Mouse (Mus musculus) macrophage (primary cell): ENCODE results near the gene Krt87. TPM values are rescaled to one million over a fixed set of nuclear protein-coding genes. Genes with fewer than 3 reads are reported as not detected.

Source experiments
- H3K27ac ChIP-seq: fragments of 350-480 bp; formaldehyde crosslinking; 2 replicates; pipeline ENCODE4 v1.9.0; 2021
- H3K36me3 ChIP-seq: fragments of 350-480 bp; formaldehyde crosslinking; 2 replicates; pipeline ENCODE4 v1.9.0; 2021; ENCODE audit errors: inconsistent target
- H3K4me3 ChIP-seq: fragments of 350-480 bp; formaldehyde crosslinking; 2 replicates; pipeline ENCODE4 v1.9.0; 2021; ENCODE audit errors: inconsistent target
- H3K79me2 ChIP-seq: fragments of 350-480 bp; formaldehyde crosslinking; 2 replicates; pipeline ENCODE4 v1.9.0; 2021; ENCODE audit errors: inconsistent target
- WGBS: methylation state at CpG from one replicate; pipeline ENCODE4 v1.1.7; 2026; ENCODE audit warnings: inconsistent platforms; ENCODE audit not compliant: missing documents; 5-methylcytosine and 5-hydroxymethylcytosine counted together
- polyA plus RNA-seq: library from polyadenylated mRNA; stranded (reverse); fragments of 250-400 nt; gene quantifications from 3 replicates; pipeline ENCODE4 v1.2.4, GENCODE M21; 2018; ENCODE audit warnings: inconsistent platforms

Krt87 gene
- polyA plus RNA-seq, 1 experiment from 2014 or later: not detected

DNA sequence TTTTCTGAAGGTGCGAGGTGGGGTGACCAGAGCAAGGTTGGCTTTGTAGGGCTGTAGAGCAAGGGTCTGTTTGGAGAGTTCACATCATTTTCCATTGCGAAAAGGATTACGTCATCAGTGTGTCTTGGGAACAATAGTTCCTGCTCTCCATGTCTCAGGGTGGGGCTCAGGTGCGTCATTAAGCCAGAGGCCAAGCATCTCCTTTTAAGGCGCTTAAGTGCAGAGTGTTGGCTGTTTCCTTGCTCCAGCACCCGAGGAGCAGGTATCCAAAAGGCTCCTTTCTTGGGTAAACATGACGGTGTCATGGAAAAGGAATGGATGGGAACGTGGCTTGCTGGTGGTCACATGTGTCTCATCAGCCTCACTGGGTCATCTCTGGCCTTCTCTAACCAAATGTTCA is 16.2 kb upstream of the Krt87 start:
- H3K4me3 ChIP-seq: no peak overlapping the region

DNA sequence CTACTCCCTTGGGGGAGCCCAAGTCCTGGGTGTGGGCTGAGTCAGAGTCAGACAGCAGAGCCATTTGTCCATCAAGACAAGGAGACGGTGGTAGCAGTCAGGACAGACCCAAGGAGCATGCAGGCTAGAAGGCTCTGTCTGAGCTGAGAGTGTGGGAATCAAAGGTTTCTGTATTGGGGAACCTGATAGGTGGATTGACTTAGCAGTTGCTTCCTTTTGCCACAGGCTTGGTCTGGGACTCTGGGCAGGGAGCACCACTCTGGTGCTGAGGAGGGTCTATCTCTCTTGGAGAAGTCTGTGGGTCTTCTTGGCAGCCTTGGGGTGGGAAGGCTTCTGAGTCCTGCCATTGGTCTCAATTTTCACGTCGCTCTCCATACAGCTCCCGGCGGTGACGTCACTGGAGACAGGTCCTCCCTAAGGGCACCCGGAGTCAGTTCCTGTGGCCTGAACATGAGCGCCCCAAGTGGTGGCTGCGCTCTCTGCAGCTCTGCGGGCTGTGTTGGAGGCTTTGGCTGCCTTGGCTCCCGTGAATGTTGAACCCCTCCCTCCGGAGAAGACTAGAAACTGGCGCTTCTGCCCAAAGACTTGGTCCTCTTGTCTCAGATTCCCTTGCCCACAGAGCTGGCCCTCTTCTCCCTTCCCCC is 14.6 kb upstream of the Krt87 start:
- H3K36me3 ChIP-seq: no peaks in the 10 kb centered on the region
- 12% methylated on average over 12 of the region's 13 CpGs for WGBS
- no peak overlapping the region for H3K4me3 ChIP-seq
- H3K27ac ChIP-seq: no peak overlapping the region
- no peaks in the 10 kb centered on the region for H3K79me2 ChIP-seq

More for the DNA sequence above, 16.2 kb upstream of the Krt87 start:
- Histone ChIP-seq H3K27ac (no peak overlapping the region), H3K79me2 (no peaks in the 10 kb centered on the region), H3K36me3 (no peaks in the 10 kb centered on the region)
- WGBS: 92% methylated on average over 8 of the region's 8 CpGs

DNA sequence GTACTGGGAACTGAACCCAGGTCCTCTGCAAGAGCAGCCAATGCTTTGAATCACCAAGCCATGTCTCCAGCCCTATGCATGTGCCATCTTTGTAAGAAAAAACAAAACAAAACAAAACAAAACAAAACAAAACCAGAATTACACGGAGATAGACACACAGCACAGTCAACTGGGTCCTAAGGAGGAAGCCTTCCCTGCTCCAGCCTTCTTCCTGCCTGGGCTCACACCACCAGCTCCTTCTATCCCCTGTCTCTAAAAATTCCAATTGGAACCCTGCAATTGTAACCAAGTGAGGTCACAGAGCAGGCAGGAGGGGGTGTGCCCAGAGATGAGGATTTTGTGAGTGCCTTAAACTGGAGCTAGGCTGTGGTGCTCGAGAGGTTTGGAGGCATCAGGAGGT is 8.8 kb upstream of the Krt87 start, which contains the start of gene Krt88:
Gene Krt88 (plus strand): TSS at position 301 of the 400 bp plus-strand sequence.
- Histone ChIP-seq H3K36me3 (no peaks in the 10 kb centered on the region), H3K79me2 (no peaks in the 10 kb centered on the region), H3K4me3 (no peak within 1 kb of the TSS), H3K27ac (no peak within 1 kb of the TSS)
- WGBS: 79% methylated on average over 2 of the region's 2 CpGs

DNA sequence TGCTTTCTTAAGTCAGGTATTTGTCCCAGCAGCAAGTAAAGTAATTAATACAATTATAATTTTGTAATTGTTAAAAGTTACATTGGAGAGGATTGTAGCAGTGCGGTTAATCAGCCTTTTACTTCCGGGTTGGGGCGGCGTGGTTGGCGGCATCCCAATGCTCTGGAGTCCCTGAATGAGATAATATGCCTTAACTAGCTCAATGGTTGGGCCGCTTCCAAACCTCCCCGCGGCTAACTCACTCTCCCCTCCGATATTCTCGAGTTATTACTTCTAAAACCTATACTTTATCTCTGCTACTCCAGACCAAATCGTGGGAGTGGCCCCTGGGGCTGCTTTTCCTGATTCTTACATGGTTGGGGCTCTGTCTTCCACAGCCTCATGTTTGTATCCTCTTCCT is 8.0 kb upstream of the Krt87 start:
- H3K4me3 ChIP-seq: no peak overlapping the region
- 82% methylated on average over 11 of the region's 11 CpGs for WGBS
- no peaks in the 10 kb centered on the region for H3K36me3 ChIP-seq
- H3K79me2 ChIP-seq: no peaks in the 10 kb centered on the region
- no peak overlapping the region for H3K27ac ChIP-seq

DNA sequence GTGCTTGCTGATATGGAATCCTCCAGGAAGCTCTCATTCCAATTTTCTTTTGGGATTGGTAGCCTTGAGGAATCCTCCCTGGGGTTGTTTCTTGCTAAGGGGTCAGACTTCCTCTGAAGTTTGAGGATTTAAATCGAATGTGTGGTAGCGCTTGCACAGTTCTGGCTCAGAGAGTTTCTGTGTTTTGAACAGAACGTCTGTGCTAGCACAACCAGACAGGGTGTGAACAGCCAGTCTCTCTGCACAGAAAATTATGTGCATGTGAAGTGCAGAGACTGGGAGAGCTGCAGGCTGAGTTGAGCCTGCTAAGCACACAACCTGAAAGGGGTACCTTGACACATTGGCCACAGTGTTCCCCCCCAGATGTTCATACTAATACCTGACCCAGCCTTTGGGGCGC is 2.2 kb upstream of the Krt87 start:
- Histone ChIP-seq H3K79me2 (no peaks in the 10 kb centered on the region), H3K4me3 (no peak overlapping the region), H3K27ac (no peak overlapping the region), H3K36me3 (no peaks in the 10 kb centered on the region)
- 90% methylated on average over 4 of the region's 4 CpGs for WGBS

DNA sequence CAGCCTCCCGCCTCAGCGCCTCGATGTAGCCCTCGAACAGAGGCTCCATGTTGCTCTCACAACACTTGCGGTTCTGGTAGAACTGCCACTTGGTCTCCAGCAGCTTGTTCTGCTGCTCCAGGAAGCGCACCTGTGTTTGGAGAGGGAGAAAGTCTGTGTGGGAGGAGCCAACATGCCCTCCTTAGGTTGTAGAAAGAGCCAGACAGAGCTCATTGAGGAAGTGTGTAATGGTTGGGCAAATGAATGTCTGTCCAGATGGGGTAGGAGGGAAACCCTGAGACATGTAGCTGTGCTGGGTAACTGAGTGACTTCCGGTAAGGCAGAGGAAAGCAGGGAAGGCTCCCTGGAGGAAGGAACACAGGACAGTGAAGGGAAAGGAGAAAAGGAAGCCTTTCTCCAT is 2.0 kb downstream of the Krt87 start:
- WGBS: 64% methylated on average over 5 of the region's 7 CpGs
- Histone ChIP-seq H3K27ac (no peak overlapping the region), H3K4me3 (no peak overlapping the region), H3K79me2 (no peaks in the 10 kb centered on the region), H3K36me3 (no peaks in the 10 kb centered on the region)

DNA sequence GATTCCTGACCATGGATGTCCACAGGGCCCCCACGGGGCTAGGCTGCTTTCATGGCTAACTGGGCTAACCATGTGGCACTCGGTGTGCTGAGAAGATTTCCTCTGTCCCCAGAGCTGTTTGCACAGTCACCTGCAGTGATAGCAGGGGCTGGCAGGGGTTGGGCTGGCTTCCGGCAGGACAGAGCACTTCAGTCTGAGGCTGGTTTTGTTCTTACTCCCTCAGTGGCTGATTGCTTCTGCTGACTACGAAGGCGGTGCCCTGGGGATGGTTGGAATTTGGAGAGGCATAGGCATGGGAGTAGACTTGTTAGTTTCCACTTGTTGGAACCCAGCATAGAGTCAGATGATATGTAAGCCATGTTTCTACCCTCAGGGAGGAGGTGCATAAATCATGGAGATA is 13.7 kb downstream of the Krt87 start:
- H3K36me3 ChIP-seq: no peaks in the 10 kb centered on the region
- H3K79me2 ChIP-seq: no peaks in the 10 kb centered on the region
- 20% methylated on average over 5 of the region's 5 CpGs for WGBS
- no peak overlapping the region for H3K27ac ChIP-seq
- no peak overlapping the region for H3K4me3 ChIP-seq

DNA sequence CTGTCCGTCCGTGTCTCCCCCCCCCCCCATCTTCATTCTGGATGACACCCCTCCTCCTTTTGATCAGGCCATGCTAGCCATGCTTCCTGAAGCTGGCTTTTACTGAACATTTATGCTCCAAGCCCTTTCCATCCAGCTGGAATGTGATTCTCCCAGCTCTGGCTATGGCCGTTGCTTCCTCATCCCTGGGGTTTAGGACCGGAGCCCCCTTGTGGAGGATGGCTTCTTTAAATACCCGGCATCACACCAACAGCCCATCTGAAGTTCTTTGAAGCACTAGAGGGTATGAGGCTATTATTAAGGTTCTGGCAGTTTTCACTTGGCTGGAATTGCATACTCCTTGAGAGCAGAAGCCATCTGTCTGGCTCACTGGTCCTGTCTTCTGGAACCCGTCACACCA is 17.7 kb downstream of the Krt87 start:
- no peaks in the 10 kb centered on the region for H3K36me3 ChIP-seq
- no peaks in the 10 kb centered on the region for H3K79me2 ChIP-seq
- H3K27ac ChIP-seq: no peak overlapping the region
- 90% methylated on average over 6 of the region's 6 CpGs for WGBS
- H3K4me3 ChIP-seq: no peak overlapping the region

DNA sequence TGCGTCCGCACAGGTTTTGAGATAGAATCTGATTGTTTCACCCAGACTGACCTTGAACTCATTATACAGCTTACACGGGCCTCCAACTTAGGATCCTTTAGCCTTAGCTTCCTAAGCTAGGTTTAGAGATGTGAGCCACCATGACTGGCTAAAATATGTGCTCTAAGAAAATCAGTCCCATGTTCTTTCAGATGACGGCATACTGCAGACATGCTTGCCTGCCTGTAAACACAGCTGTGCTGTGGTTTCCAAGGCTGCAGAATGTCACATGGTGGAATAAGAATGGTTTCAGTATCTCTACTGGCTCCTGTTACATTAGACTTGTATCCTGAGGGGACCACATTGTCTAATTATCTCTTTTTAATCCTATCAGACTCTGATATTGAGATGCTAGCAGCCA is 19.7 kb downstream of the Krt87 start:
- 82% methylated on average over 4 of the region's 4 CpGs for WGBS

DNA sequence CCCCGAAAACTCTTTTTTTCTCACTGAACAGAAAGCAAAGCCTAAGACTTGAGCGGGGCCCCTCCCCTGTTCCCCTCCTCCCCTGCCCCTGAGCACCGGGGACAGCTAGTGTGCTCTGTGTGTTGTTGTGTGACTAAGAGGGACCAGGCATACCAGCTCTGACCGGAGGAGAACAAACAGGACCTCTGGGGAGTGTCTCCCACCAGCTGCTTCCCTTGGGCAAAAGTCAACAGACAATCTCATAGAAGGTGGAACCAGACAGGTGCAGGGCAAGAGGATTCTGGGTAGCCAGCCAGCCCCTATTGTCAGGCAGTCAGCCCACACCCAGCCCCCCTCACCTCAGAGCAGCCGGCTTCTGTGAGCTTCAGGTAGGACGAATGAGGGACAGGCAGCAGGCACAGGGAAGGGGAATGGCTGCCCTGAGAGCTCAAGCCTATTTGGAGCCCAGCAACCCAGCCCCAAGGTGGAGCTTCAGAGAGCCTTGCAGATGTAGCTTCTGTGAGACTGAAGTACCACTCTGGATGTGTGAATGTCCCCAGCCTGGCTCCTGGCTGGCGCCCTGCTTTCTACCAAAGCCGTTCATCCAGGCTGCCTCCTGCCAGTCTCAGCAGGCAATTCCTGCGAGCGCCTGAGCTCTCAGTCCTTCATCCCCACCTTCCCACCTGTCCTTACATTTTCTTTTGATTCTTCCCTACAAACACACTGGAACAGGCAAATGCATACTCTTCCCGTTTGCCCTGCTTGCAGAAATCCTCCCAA is 23.6 kb downstream of the Krt87 start:
- Histone ChIP-seq H3K79me2 (no peaks in the 10 kb centered on the region), H3K36me3 (no peaks in the 10 kb centered on the region), H3K4me3 (no peak overlapping the region), H3K27ac (no peak overlapping the region)
- 86% methylated on average over 11 of the region's 11 CpGs for WGBS

More for the DNA sequence above, 19.7 kb downstream of the Krt87 start:
- Histone ChIP-seq H3K79me2 (no peaks in the 10 kb centered on the region), H3K36me3 (no peaks in the 10 kb centered on the region), H3K4me3 (no peak overlapping the region), H3K27ac (no peak overlapping the region)

DNA sequence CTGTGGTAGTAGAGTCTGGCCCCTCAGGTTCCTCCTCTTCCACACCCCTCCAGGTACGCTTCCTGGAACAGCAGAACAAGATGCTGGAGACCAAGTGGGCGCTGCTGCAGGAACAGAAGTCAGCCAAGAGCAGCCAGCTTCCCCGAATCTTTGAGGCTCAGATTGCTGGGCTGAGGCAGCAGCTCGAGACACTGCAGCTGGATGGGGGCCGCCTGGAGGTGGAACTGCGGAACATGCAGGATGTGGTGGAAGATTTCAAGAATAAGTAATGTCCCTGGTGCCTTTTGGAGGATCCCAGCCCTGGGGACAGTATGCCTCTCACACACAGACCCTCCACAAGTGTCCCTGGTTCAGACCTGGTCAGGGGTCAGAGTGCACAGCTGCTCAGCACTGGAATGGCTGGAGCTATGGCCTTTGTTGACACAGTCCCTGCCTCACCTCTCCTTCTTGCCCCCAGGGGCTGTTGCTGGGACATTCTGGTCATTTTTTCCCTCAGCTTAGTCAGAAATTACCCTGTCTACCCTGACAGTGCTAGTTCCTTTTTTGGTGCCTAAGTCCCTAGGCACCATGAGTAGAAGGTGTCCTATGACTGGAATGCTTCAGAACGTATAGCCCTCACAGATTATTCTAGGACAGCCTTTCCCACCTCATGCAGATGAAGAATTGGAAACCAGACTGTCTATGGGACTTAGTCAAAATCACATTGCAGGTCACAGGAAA is 24.5 kb downstream of the Krt87 start:
- WGBS: 73% methylated on average over 7 of the region's 7 CpGs
- Histone ChIP-seq H3K4me3 (no peak overlapping the region), H3K27ac (no peak overlapping the region), H3K36me3 (no peaks in the 10 kb centered on the region), H3K79me2 (no peaks in the 10 kb centered on the region)

DNA sequence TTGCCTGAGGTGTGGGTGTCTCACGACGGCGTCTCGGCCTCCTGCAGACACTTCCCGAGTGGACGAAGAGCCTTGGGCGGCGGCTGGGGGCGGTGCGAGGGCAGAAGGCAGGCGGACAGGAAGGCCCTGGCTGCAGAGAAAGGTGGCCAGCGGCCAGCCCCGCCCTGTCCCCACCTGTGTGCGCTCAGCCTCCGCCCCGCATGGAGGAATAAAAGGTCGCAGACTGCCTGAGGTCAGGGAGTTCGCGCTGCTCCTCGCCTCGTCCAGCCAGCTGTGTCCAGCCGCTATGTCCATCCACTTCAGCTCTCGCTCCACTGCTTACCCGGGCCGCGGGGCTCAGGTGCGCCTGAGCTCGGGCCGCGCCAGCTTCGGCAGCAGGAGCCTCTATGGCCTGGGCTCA is 26.4 kb downstream of the Krt87 start:
- Histone ChIP-seq H3K4me3 (no peak overlapping the region), H3K36me3 (no peaks in the 10 kb centered on the region)

DNA sequence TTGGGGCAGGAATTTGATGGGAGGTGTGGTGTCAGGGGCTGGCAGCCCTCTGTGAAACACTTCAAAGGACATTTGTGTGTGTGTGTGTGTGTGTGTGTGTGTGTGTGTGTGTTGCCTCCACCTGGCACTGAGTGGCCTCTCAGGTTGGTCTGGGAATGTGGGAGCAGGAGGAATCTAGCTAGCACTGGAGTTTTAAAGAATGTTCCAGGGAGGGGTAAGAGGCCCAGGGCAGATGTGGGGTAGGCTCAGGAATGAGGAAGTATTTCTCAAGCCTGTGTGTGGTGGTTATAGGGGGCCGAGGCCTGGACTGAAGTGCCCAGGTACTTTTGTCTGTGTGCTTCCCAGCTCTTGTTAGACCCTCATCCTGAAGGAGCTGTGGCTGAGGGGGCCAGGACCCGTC is 27.8 kb downstream of the Krt87 start, which contains the start of gene Krt7:
Gene Krt7 (plus strand): TSS at position 269 of the 400 bp plus-strand sequence.
- WGBS: 0% methylated on average over 2 of the region's 2 CpGs
- H3K36me3 ChIP-seq: no peaks in the 10 kb centered on the region
- H3K79me2 ChIP-seq: no peaks in the 10 kb centered on the region

More for the DNA sequence above, 26.4 kb downstream of the Krt87 start:
- 92% methylated on average over 31 of the region's 31 CpGs for WGBS
- Histone ChIP-seq H3K79me2 (no peaks in the 10 kb centered on the region), H3K27ac (no peak overlapping the region)

DNA sequence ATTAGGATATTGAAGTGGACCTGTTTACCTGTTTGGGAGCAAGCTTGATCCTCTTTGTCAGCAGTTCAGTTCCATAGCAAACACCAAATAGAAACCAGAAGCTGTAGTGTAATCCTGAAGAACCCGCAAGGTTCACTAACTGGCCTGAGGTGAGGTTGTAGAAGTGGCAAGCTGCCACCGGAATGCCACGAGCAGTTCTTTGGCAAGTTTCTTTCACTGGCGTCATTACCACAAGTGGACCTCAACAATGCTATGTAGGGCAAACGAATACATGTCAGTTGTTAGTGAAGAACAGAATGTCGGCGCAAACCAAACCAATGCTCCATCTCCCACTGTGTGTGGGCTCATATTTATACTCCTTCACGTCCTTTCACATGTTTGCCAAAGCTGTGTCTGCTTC is 40.3 kb downstream of the Krt87 start:
- 54% methylated on average over 8 of the region's 8 CpGs for WGBS
- no peak overlapping the region for H3K4me3 ChIP-seq
- H3K79me2 ChIP-seq: no peaks in the 10 kb centered on the region
- H3K27ac ChIP-seq: no peak overlapping the region
- H3K36me3 ChIP-seq: no peaks in the 10 kb centered on the region

More for the DNA sequence above, 27.8 kb downstream of the Krt87 start, which contains the start of gene Krt7:
- Histone ChIP-seq H3K4me3 (no peak within 1 kb of the TSS), H3K27ac (no peak within 1 kb of the TSS)

DNA sequence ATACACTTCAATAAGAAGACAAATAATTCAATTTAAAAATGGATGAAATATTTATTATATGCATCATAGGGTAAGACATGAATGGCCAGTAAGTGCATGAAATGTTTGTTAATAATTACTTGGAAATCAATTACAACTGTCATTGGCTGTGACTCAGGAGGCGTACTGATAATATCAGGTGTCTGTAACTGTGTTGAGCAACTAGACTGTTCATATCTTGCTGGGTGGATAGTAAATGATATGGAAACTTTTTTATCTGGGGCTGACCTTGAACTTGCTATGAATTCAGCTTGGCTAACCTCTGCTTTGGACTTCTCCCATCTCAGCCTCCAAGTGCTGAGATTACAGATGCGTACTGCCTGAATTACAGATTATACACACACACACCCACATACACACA is 40.9 kb downstream of the Krt87 start:
- H3K36me3 ChIP-seq: no peaks in the 10 kb centered on the region
- no peaks in the 10 kb centered on the region for H3K79me2 ChIP-seq
- no peak overlapping the region for H3K4me3 ChIP-seq
- no peak overlapping the region for H3K27ac ChIP-seq
- 96% methylated on average over 2 of the region's 2 CpGs for WGBS
